22 mouse cellular contexts compared by ENCODE assay signal in the genomic region with DNA sequence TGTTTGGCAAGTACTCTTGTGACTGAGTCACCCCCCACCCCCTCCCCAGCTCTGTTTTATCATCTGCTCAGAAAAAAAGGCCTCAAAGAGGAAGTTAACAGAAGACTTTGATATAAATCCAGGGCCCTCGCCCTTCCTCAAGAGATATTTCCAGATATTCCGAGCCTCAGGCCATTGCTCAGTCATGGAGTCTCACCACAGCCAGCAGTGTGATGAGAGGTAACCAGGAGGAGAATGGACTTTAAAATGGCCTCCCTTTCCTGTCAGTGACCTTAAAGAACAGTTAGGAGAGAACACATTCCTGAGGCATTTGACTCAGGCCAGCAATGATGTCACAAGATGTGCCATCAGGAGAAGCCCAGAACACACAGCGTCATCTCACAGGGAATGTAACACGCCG.
"Had no signal": no experiment of that assay in that cellular context is flagged by ENCODE, and none has a peak within 500 bp of the region (broad histone marks: within the 10 kb centered on the region; RNA-seq: fewer than 3 reads in every experiment).

No protein-coding gene starts in this region.

- H3K27ac ChIP-seq: layer of hippocampus, adult 2 months; left cerebral cortex, adult 2 months; limb, embryonic 12.5 days; limb, embryonic 15.5 days; liver, embryonic 14.5 days; lung, embryonic 15.5 days; midbrain, embryonic 13.5 days; neural tube, embryonic 13.5 days; stomach, embryonic 15.5 days had no signal

- H3K9me3 ChIP-seq: limb, embryonic 12.5 days; limb, embryonic 15.5 days; lung, embryonic 15.5 days; midbrain, embryonic 13.5 days; neural tube, embryonic 13.5 days; stomach, embryonic 15.5 days had no signal

- DNase-seq: kidney, adult 18-20 months; kidney, adult 9 months; kidney, postnatal 14 days; kidney, postnatal 4 days; layer of hippocampus, adult 9-11 months; liver, postnatal 0 days; lung, postnatal 14 days; right cerebral cortex, postnatal 14 days; right cerebral cortex, postnatal 4 days; spleen, adult 18-20 months; thymus, postnatal 4 days had no signal

- H3K27me3 ChIP-seq: limb, embryonic 12.5 days; limb, embryonic 15.5 days; lung, embryonic 15.5 days; midbrain, embryonic 13.5 days; neural tube, embryonic 13.5 days; stomach, embryonic 15.5 days had no signal

- H3K4me3 ChIP-seq: layer of hippocampus, adult 2 months; left cerebral cortex, adult 2 months; limb, embryonic 12.5 days; limb, embryonic 15.5 days; lung, embryonic 15.5 days; midbrain, embryonic 13.5 days; myocyte; neural tube, embryonic 13.5 days; stomach, embryonic 15.5 days had no signal

- H3K4me1 ChIP-seq: lung, embryonic 15.5 days; midbrain, embryonic 13.5 days; neural tube, embryonic 13.5 days had no signal

- H3K36me3 ChIP-seq: limb, embryonic 12.5 days; limb, embryonic 15.5 days; lung, embryonic 15.5 days; midbrain, embryonic 13.5 days; neural tube, embryonic 13.5 days; stomach, embryonic 15.5 days had no signal

- ATAC-seq: liver, postnatal 0 days; midbrain, embryonic 13.5 days; midbrain, embryonic 16.5 days had no signal
